Mouse (Mus musculus) heart, adult 9 months (tissue): ENCODE measurements at regions not wholly inside any gene's neighbourhood (a gene's known extent, or its start where the extent isn't known, plus 50 kb on each side); places are given as distances from the start of the nearest gene placed in this dataset.
"Not testable (repeated sequence)": the region's sequence is repeated elsewhere in the genome, so short reads cannot be mapped to it uniquely, and the experiment has no call there.

ENCODE experiments used
- DNase-seq, 2 experiments: peaks; one replicate each; pipeline ENCODE4 v3.0.0; 2022; ENCODE audit warnings: low spot score in 2 of 2

- DNase-seq, result peak; percentile 70 to 80
These were observed 150.0 kb downstream of the Kcnrg start for GRCm38 (mm10) chr14:61757086-61757822.

- DNase-seq, result no peak
These were observed 150.5 kb downstream of the Kcnrg start for GRCm38 (mm10) chr14:61757823-61758175.

- no peak for DNase-seq
These were observed 151.3 kb downstream of the Kcnrg start for GRCm38 (mm10) chr14:61758586-61758985.

GRCm38 (mm10) chr14:61760176-61760575, 152.9 kb downstream of the Kcnrg start:
- not testable (repeated sequence) for DNase-seq

GRCm38 (mm10) chr14:61762076-61762475, 154.8 kb downstream of the Kcnrg start:
- DNase-seq, result no peak

GRCm38 (mm10) chr14:61769881-61770280, 162.6 kb downstream of the Kcnrg start:
- DNase-seq, result no peak

- peak in 1 of 2 experiments; percentile 8 for DNase-seq
These were observed 166.9 kb downstream of the Kcnrg start for GRCm38 (mm10) chr14:61774171-61774570.

GRCm38 (mm10) chr14:61778618-61779017, 171.4 kb downstream of the Kcnrg start:
- DNase-seq, result no peak

- no peak for DNase-seq
These were observed 175.9 kb downstream of the Kcnrg start for GRCm38 (mm10) chr14:61783206-61783605.

GRCm38 (mm10) chr14:61784609-61785008, 177.4 kb downstream of the Kcnrg start:
- DNase-seq, result no peak

- DNase-seq, result no peak
These were observed 178.8 kb downstream of the Kcnrg start for GRCm38 (mm10) chr14:61786031-61786430.

GRCm38 (mm10) chr14:61787746-61788145, 180.5 kb downstream of the Kcnrg start:
- no peak for DNase-seq

GRCm38 (mm10) chr14:61788998-61789790, 181.9 kb downstream of the Kcnrg start:
- DNase-seq, result peak; percentile 11 to 27

GRCm38 (mm10) chr14:61795976-61796645, 188.9 kb downstream of the Kcnrg start:
- DNase-seq, result no peak

- no peak for DNase-seq
These were observed 189.4 kb downstream of the Kcnrg start for GRCm38 (mm10) chr14:61796671-61797070.

GRCm38 (mm10) chr14:61803421-61803925, 196.2 kb downstream of the Kcnrg start:
- DNase-seq, result no peak

GRCm38 (mm10) chr14:61805433-61805832, 198.2 kb downstream of the Kcnrg start:
- no peak for DNase-seq

GRCm38 (mm10) chr14:61808193-61808592, 200.9 kb downstream of the Kcnrg start:
- no peak for DNase-seq

GRCm38 (mm10) chr14:61809716-61810437, 202.6 kb downstream of the Kcnrg start:
- DNase-seq, result no peak

- no peak for DNase-seq
These were observed 203.6 kb downstream of the Kcnrg start for GRCm38 (mm10) chr14:61810836-61811235.

GRCm38 (mm10) chr14:61817711-61818110, 210.5 kb downstream of the Kcnrg start:
- DNase-seq, result no peak

- no peak for DNase-seq
These were observed 211.1 kb downstream of the Kcnrg start for GRCm38 (mm10) chr14:61818365-61818764.
